Mouse (Mus musculus) liver, embryonic 16.5 days (tissue): ENCODE data around the gene Ube2l3. TPM values are rescaled to one million over a fixed set of nuclear protein-coding genes. Genes with fewer than 3 reads are reported as not detected.

Source experiments
- ATAC-seq: fragments of 200-750 bp; cut with Nextera tagmentation; 2 replicates; pipeline ENCODE4 v1.8.0; 2017; ENCODE audit warnings: low read depth, mild to moderate bottlenecking, moderate number of reproducible peaks, moderate library complexity
- H3K27ac ChIP-seq: fragments of 300-500 bp; sonication (generic); 2 replicates; pipeline ENCODE4 v1.5.1; 2014; ENCODE audit warnings: mild to moderate bottlenecking, low read length
- H3K27me3 ChIP-seq: fragments of 300-500 bp; sonication (generic); 2 replicates; pipeline ENCODE4 v1.6.1; 2014; ENCODE audit warnings: low read depth, low read length, mixed read lengths; ENCODE audit not compliant: control insufficient read depth, insufficient read depth
- H3K36me3 ChIP-seq: fragments of 300-500 bp; sonication (generic); 2 replicates; pipeline ENCODE4 v1.6.1; 2014; ENCODE audit warnings: mild to moderate bottlenecking; ENCODE audit not compliant: control insufficient read depth, insufficient read depth
- H3K4me1 ChIP-seq: fragments of 300-500 bp; sonication (generic); 2 replicates; pipeline ENCODE4 v1.6.1; 2014; ENCODE audit warnings: low read depth, low read length, mixed read lengths; ENCODE audit not compliant: control insufficient read depth
- H3K4me2 ChIP-seq: fragments of 300-500 bp; sonication (generic); 2 replicates; pipeline ENCODE4 v1.6.1; 2014; ENCODE audit warnings: low read depth, low read length, mixed read lengths
- H3K4me3 ChIP-seq: fragments of 300-500 bp; sonication (generic); 2 replicates; pipeline ENCODE4 v1.5.1; 2014; ENCODE audit warnings: low read depth, mild to moderate bottlenecking, low read length
- H3K9ac ChIP-seq: fragments of 300-500 bp; sonication (generic); 2 replicates; pipeline ENCODE4 v1.6.1; 2014; ENCODE audit warnings: low read depth, low read length
- H3K9me3 ChIP-seq: fragments of 300-500 bp; sonication (generic); replicated peaks from 2 replicates; pipeline ENCODE4 v1.6.1; 2016; ENCODE audit warnings: low read length; ENCODE audit not compliant: control insufficient read depth
- WGBS: fragments of 180-500 bp; shearing (Covaris S2); extraction: QIAGEN DNeasy Blood & Tissue Kit; methylation state at CpG from one replicate; pipeline ENCODE4 v1.1.7; 2014; ENCODE audit not compliant: insufficient replicate concordance; 5-methylcytosine and 5-hydroxymethylcytosine counted together
- polyA plus RNA-seq: library from polyadenylated mRNA; unstranded; fragments of >200 nt; fragmentation: Nextera tagmentation; extraction: Ambion mirVana; gene quantifications from 2 replicates; pipeline ENCODE4 v1.2.1, GENCODE M21; 2015

Gene Ube2l3
- 164 and 179 TPM in 2 replicates for polyA plus RNA-seq

- Histone ChIP-seq H3K4me1 (peaks cover 20% of the 10 kb centered on the region), H3K4me3 (peak within 1 kb of the TSS; percentile 99), H3K9ac (peak within 1 kb of the TSS; percentile 100), H3K36me3 (no peaks in the 10 kb centered on the region), H3K27me3 (peaks cover 5% of the 10 kb centered on the region), H3K4me2 (peak within 1 kb of the TSS; percentile 83), H3K9me3 (no peaks in the 10 kb centered on the region), H3K27ac (peak within 1 kb of the TSS; percentile 81)
- WGBS: 65% methylated on average over 1 of the region's 1 CpGs
- no peak for ATAC-seq
Observed at GRCm38 (mm10) chr16:17202549-17202948, at the start of gene Ube2l3. Gene Ube2l3, minus strand, starts transcription at chr16:17202649.

DNA sequence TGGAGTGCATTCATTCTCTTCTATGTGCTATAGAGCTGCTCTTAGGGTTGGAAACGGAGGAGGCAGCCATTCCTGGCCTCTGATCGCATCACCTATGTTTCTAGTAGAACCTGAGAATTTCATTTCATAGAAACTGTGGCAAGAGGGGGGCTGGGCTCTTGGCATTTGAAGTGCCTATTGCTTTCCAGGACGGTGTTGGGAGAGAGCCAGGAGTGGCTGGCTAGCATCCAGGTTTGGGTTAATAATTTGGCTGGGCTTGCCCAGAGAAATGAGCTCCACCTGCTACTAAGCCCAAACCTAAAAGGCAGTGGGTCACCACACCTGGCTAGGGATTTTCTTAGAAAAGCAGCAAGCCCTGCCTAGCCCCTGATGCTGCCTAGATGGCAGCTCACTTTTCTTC is 49.1 kb upstream of the Ube2l3 start:
- peak overlapping the region; percentile 40 for H3K4me2 ChIP-seq
- no peaks in the 10 kb centered on the region for H3K27me3 ChIP-seq
- H3K4me3 ChIP-seq: no peak overlapping the region
- H3K36me3 ChIP-seq: no peaks in the 10 kb centered on the region; the same call in none of the 2 replicates
- H3K9me3 ChIP-seq: no peaks in the 10 kb centered on the region
- WGBS: 60% methylated on average over 3 of the region's 3 CpGs
- no peak overlapping the region for H3K9ac ChIP-seq
- peak; percentile 18; the same call in 1 of the 2 replicates for ATAC-seq
- peak overlapping the region; percentile 62 for H3K27ac ChIP-seq
- H3K4me1 ChIP-seq: peaks cover 54% of the 10 kb centered on the region

DNA sequence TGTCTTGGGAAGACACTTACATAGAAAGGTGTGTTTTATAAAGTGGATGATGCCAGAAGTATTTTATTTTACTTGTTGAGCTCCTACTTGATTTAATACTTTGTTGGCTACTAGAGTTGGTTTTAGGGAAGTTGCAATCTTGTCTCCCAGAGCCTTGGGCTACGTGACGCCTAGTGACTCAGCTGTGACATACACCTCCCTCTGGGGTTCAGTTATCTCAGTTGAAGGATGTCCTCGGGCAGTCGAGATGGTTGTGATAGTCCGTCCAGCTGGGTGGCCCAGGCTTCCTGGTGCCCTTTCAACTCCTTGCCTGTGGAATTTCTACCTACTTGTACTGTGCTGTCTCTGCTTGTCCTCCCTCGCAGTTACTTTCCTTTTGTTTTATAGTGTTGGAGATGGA is 46.7 kb upstream of the Ube2l3 start:
- no peak overlapping the region for H3K27ac ChIP-seq
- peak; percentile 74 for ATAC-seq
- 14% methylated on average over 6 of the region's 6 CpGs for WGBS
- H3K9ac ChIP-seq: no peak overlapping the region
- H3K4me3 ChIP-seq: no peak overlapping the region
- no peaks in the 10 kb centered on the region for H3K27me3 ChIP-seq
- peaks cover 52% of the 10 kb centered on the region for H3K4me1 ChIP-seq
- no peaks in the 10 kb centered on the region for H3K9me3 ChIP-seq
- no peaks in the 10 kb centered on the region for H3K36me3 ChIP-seq
- H3K4me2 ChIP-seq: 0 out of 2 replicates have a peak overlapping the region, but pooled peaks have one; percentile 18

DNA sequence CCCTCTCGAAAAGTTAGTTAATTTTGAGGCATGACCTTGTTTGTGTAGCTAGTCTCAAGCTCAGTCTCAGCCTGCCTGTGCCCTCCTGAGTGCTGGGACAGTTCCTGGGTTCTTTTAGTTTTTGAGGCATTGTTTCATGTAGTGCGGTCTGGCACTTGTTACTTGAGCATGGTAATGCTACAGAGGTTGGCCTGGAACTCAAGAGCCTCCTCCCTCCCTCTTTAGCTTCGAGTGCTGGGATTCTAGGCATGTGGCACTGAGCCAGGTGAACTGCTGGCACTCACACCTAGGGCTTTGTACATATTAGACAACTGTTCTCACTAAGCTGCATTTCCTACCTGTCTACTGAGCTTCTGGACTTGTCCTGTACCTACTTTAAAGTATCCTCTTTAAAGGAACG is 45.3 kb upstream of the Ube2l3 start:
- H3K27ac ChIP-seq: no peak overlapping the region; the same call in 1 of the 2 replicates
- H3K27me3 ChIP-seq: no peaks in the 10 kb centered on the region
- ATAC-seq: no peak
- 55% methylated on average over 4 of the region's 4 CpGs for WGBS
- no peaks in the 10 kb centered on the region for H3K9me3 ChIP-seq
- peaks cover 43% of the 10 kb centered on the region for H3K4me1 ChIP-seq
- H3K4me3 ChIP-seq: no peak overlapping the region
- H3K9ac ChIP-seq: no peak overlapping the region
- no peak overlapping the region for H3K4me2 ChIP-seq
- H3K36me3 ChIP-seq: no peaks in the 10 kb centered on the region

DNA sequence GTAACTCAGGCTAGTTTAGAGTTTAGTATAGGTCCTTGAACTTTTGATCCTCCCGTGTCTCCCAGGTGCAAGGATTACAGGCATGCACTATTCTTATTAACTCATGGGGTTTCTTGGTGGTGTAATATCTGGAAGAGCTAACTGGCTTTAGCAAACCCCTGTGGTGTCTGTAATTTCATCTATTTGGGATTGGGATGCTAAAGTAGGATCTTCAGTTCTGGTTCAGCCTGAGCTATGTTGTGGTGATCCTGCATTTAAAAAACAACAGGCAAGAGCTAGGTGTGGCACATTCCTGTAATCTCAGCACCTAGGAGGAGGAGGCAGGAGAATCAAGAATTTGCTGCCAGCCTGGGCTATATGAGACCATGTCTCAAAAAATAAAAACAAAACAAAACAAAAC is 42.5 kb upstream of the Ube2l3 start:
- Histone ChIP-seq H3K4me2 (no peak overlapping the region), H3K4me3 (no peak overlapping the region), H3K27ac (no peak overlapping the region), H3K27me3 (no peaks in the 10 kb centered on the region), H3K9me3 (no peaks in the 10 kb centered on the region), H3K36me3 (no peaks in the 10 kb centered on the region), H3K9ac (no peak overlapping the region), H3K4me1 (peaks cover 33% of the 10 kb centered on the region)
- ATAC-seq: no peak
- WGBS: 73% methylated on average over 1 of the region's 1 CpGs

DNA sequence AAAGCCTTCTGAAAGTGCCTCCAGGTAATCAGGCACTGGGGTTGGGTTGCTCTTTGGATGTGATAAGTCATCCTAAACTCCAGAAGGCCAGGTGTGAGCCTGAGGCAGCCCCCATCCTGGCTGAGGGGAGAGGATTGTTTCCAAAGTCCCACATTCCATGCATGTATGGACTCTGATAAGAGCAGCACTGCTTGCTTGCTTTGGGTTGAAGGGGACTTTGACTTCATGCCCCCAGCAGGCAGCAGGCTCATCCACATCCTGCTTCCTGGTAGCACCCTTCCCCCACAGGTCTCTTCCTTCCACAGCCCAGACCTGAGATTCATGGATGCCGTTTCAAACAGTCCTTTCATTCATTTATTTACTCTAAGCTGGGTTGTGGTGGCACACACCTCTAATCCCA is 41.3 kb upstream of the Ube2l3 start:
- H3K27ac ChIP-seq: peak overlapping the region; percentile 81
- no peak overlapping the region for H3K9ac ChIP-seq
- no peaks in the 10 kb centered on the region for H3K9me3 ChIP-seq
- H3K27me3 ChIP-seq: no peaks in the 10 kb centered on the region
- H3K4me3 ChIP-seq: no peak overlapping the region
- H3K36me3 ChIP-seq: no peaks in the 10 kb centered on the region
- 27% methylated on average over 1 of the region's 1 CpGs for WGBS
- 0 out of 2 replicates have a peak overlapping the region, but pooled peaks have one; percentile 14 for H3K4me2 ChIP-seq
- H3K4me1 ChIP-seq: peaks cover 31% of the 10 kb centered on the region
- peak; percentile 91 for ATAC-seq

DNA sequence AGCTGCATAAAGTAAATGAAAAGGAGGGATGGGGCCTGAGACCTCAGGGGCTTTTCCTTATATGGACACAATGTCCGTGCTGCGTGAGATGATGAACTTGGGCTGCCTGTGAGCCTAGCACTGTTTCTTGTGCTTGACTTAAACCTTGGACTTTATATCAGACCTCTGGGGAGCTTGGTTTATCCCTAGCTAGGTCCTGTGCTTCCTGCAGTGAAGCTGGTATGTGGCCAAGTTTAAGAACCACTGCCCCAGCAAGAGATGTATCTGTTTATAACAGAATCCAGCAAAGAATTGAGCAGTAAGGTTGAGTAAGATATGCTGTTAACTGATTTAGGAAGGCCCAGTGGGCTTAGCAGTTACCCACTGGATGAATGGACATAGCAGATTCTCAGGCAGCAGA is 37.0 kb upstream of the Ube2l3 start:
- Histone ChIP-seq H3K4me2 (no peak overlapping the region), H3K27me3 (no peaks in the 10 kb centered on the region), H3K36me3 (no peaks in the 10 kb centered on the region), H3K4me3 (no peak overlapping the region), H3K9ac (no peak overlapping the region), H3K9me3 (no peaks in the 10 kb centered on the region), H3K27ac (no peak overlapping the region), H3K4me1 (peaks cover 62% of the 10 kb centered on the region)
- WGBS: 58% methylated on average over 2 of the region's 2 CpGs
- ATAC-seq: no peak

GRCm38 (mm10) chr16:17237634-17238033 is 35.2 kb upstream of the Ube2l3 start:
- ATAC-seq: peak; percentile 39
- no peaks in the 10 kb centered on the region for H3K27me3 ChIP-seq
- WGBS: 15% methylated on average over 3 of the region's 3 CpGs
- no peak overlapping the region for H3K4me3 ChIP-seq
- no peaks in the 10 kb centered on the region for H3K36me3 ChIP-seq
- H3K9ac ChIP-seq: no peak overlapping the region
- peaks cover 66% of the 10 kb centered on the region for H3K4me1 ChIP-seq
- no peak overlapping the region for H3K27ac ChIP-seq
- H3K4me2 ChIP-seq: no peak overlapping the region
- no peaks in the 10 kb centered on the region for H3K9me3 ChIP-seq

DNA sequence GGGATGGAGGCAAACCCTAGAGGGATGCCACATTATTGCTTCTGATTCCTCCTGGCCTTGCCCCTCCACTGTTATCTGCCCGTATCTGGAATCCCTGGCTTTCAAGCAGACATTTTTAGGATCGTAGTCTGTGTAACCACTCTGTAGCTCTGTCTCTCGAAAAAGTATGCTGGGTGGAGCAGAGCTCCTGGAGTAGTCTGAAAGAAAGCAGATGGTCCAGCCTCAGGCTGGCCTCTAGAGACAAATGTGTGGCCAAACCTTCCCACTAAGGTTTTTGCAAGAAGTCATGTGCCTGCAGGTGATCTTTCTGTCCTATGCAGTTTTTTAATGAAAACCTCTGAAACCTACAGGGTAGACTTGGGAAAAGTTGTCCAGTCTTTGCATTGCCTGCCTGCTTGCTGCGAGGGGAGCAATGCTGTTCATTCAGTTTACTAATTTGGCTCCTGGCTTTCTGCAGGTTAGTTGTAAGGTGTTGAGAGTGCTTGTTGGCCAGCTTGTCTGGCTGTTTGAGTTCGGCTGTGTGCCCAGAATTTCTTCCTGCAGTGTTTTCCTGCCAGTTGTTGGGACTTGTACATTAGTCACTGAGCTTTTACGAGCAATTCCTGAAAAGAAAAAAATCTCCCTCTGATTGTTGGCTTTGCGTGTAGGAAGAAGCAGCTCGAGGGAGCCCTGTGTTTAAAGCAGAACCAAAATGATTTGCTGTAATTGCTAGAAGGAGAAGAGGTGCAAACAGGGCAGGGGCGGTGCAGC is 32.6 kb upstream of the Ube2l3 start:
- no peak overlapping the region; the same call in 1 of the 2 replicates for H3K9ac ChIP-seq
- 39% methylated on average over 9 of the region's 9 CpGs for WGBS
- H3K27me3 ChIP-seq: no peaks in the 10 kb centered on the region
- no peak overlapping the region for H3K27ac ChIP-seq
- H3K9me3 ChIP-seq: no peaks in the 10 kb centered on the region
- peak overlapping the region; percentile 96 for H3K4me2 ChIP-seq
- H3K4me3 ChIP-seq: peak overlapping the region; percentile 82
- peaks cover 59% of the 10 kb centered on the region for H3K4me1 ChIP-seq
- no peak for ATAC-seq
- H3K36me3 ChIP-seq: no peaks in the 10 kb centered on the region
